19 mouse cellular contexts compared by ENCODE assay signal in genomic region chr13:46898837-46899236, GRCm38 (mm10). TPM values are rescaled to one million over a fixed set of nuclear protein-coding genes. Genes with fewer than 3 reads are reported as not detected.
DNase-seq lines count a peak whose midpoint lies in the region; ATAC-seq and TF ChIP-seq lines count a peak whose summit lies in the region.
"Had no signal": no experiment of that assay in that cellular context is flagged by ENCODE, and none has a peak within 500 bp of the region (broad histone marks: within the 10 kb centered on the region; RNA-seq: fewer than 3 reads in every experiment).

No protein-coding gene starts in this region.

- no peak overlapping the region for H3K9ac ChIP-seq in MEL (ENCODE audit: control insufficient read depth, low read depth, low read length, poor library complexity, severe bottlenecking)
- no peak overlapping the region for H3K9ac ChIP-seq in liver, embryonic 13.5 days
- H3K9ac ChIP-seq: forebrain, embryonic 13.5 days; hindbrain, embryonic 14.5 days; intestine, embryonic 15.5 days had no signal

- no peaks in the 10 kb centered on the region for H3K9me3 ChIP-seq in heart, embryonic 10.5 days
- H3K9me3 ChIP-seq in MEL (replicated peaks; ENCODE audit: insufficient read depth, low read length) = no peaks in the 10 kb centered on the region
- H3K9me3 ChIP-seq in liver, embryonic 13.5 days (replicated peaks) = no peaks in the 10 kb centered on the region
- H3K9me3 ChIP-seq: intestine, embryonic 15.5 days; limb, embryonic 10.5 days had no signal

- no peak for TF ChIP-seq CTCF in MEL (IDR thresholded peaks at IDR 0.05 in 2 of 3, conservative IDR thresholded peaks at IDR 0.05 in 1 of 3; ENCODE audit: control insufficient read depth in 1 of 3, insufficient read depth in 1 of 3, low read depth in 2 of 3, low read length in 3 of 3, poor library complexity in 1 of 3, severe bottlenecking in 1 of 3)

- TF ChIP-seq RAD21 in MEL (IDR thresholded peaks at IDR 0.05; ENCODE audit: low read depth, low read length) = no peak

- DNase-seq in heart, embryonic 10.5 days (ENCODE audit: low spot score) = no peak
- no peak for DNase-seq in heart, postnatal 14 days
- DNase-seq in kidney, adult 9 months = peak; percentile 57
- DNase-seq in kidney, adult 11 months = no peak
- peak; percentile 11 for DNase-seq in MEL (ENCODE audit: low read depth, low spot score)
- DNase-seq in liver, embryonic 13.5 days = no peak
- no peak for DNase-seq in left cerebral cortex, adult 18-20 months (ENCODE audit: low spot score in 2 of 2)
- DNase-seq: adrenal gland, postnatal 25 days; cerebellum, adult 18-20 months; layer of hippocampus, postnatal 36 days; lung, adult 2 months; lung, postnatal 36 days; thymus, postnatal 4 days had no signal

- intact Hi-C loops in heart, postnatal 14 days (cut with DNase I) = no loop called here

- 0 out of 2 replicates have a peak, but pooled peaks have one; percentile 34 for ATAC-seq in liver, embryonic 13.5 days (ENCODE audit: low read depth)
- ATAC-seq: forebrain, embryonic 13.5 days; intestine, embryonic 15.5 days; midbrain, embryonic 16.5 days had no signal

- H3K4me3 ChIP-seq in heart, embryonic 10.5 days = no peak overlapping the region
- no peak overlapping the region for H3K4me3 ChIP-seq in MEL (ENCODE audit: control insufficient read depth in 1 of 2, insufficient read depth in 1 of 2, low read depth in 2 of 2, low read length in 2 of 2)
- H3K4me3 ChIP-seq in liver, embryonic 13.5 days (replicated peaks) = no peak overlapping the region
- H3K4me3 ChIP-seq: embryonic facial prominence, embryonic 10.5 days; forebrain, embryonic 13.5 days; intestine, embryonic 15.5 days; limb, embryonic 10.5 days had no signal

- H3K79me2 ChIP-seq in MEL (ENCODE audit: control insufficient read depth, insufficient read depth, low read length, poor library complexity) = no peaks in the 10 kb centered on the region

- H3K4me2 ChIP-seq in liver, embryonic 13.5 days = peak overlapping the region; percentile 1; the same call in 1 of the 2 replicates
- H3K4me2 ChIP-seq: hindbrain, embryonic 14.5 days; intestine, embryonic 15.5 days had no signal

- H3K4me1 ChIP-seq in heart, embryonic 10.5 days = peaks cover 52% of the 10 kb centered on the region
- H3K4me1 ChIP-seq in MEL (ENCODE audit: control insufficient read depth in 1 of 2, insufficient read depth in 2 of 2, low read length in 2 of 2) = no peaks in the 10 kb centered on the region; a peak in 2 of 4 replicates
- H3K4me1 ChIP-seq in liver, embryonic 13.5 days (replicated peaks) = peaks cover 8% of the 10 kb centered on the region

- WGBS in heart, embryonic 10.5 days = 45% methylated on average over 2 of the region's 2 CpGs
- 27% methylated on average over 2 of the region's 2 CpGs for WGBS in liver, embryonic 13.5 days (ENCODE audit: insufficient replicate concordance)

- TF ChIP-seq POLR2A in MEL (IDR thresholded peaks at IDR 0.05; ENCODE audit: control insufficient read depth in 1 of 2, insufficient read depth in 1 of 2, low read depth in 1 of 2, low read length in 2 of 2, poor library complexity in 1 of 2) = no peak

- no peak for TF ChIP-seq EP300 in MEL (IDR thresholded peaks at IDR 0.05; ENCODE audit: low read depth in 1 of 2, low read length in 2 of 2)

- peak overlapping the region; percentile 85 for H3K27ac ChIP-seq in heart, embryonic 10.5 days
- no peak overlapping the region for H3K27ac ChIP-seq in MEL (ENCODE audit: control insufficient read depth, low read depth, low read length)
- no peak overlapping the region for H3K27ac ChIP-seq in liver, embryonic 13.5 days
- H3K27ac ChIP-seq: embryonic facial prominence, embryonic 10.5 days; forebrain, embryonic 13.5 days; hindbrain, embryonic 14.5 days; intestine, embryonic 15.5 days; limb, embryonic 10.5 days had no signal

- H3K36me3 ChIP-seq in heart, embryonic 10.5 days = peaks cover 21% of the 10 kb centered on the region; the same call in 1 of the 2 replicates
- H3K36me3 ChIP-seq in MEL (ENCODE audit: control insufficient read depth in 1 of 2, insufficient read depth in 2 of 2, low read length in 2 of 2) = peaks cover 0 to 3% of the 10 kb centered on the region in 2 experiments; a peak in 1 of 4 replicates
- H3K36me3 ChIP-seq in liver, embryonic 13.5 days = no peaks in the 10 kb centered on the region
- H3K36me3 ChIP-seq: intestine, embryonic 15.5 days had no signal

- H3K27me3 ChIP-seq in heart, embryonic 10.5 days (ENCODE audit: insufficient read depth, poor library complexity, severe bottlenecking) = no peaks in the 10 kb centered on the region
- H3K27me3 ChIP-seq in MEL (ENCODE audit: control insufficient read depth in 1 of 2, insufficient read depth in 2 of 2, low read length in 2 of 2) = no peaks in the 10 kb centered on the region; a peak in 1 of 4 replicates
- no peaks in the 10 kb centered on the region for H3K27me3 ChIP-seq in liver, embryonic 13.5 days
- H3K27me3 ChIP-seq: forebrain, embryonic 13.5 days; intestine, embryonic 15.5 days had no signal

TF ChIP-seq in MEL, 35 proteins besides CTCF, POLR2A, EP300 and RAD21:
- no peak for TF ChIP-seq CHD2 (IDR thresholded peaks at IDR 0.05; ENCODE audit: low read length)
- no peak for TF ChIP-seq ELF1 (IDR thresholded peaks at IDR 0.05; ENCODE audit: low read depth, low read length)
- no peak for TF ChIP-seq SMC3 (IDR thresholded peaks at IDR 0.05; ENCODE audit: low read depth, low read length)
- TF ChIP-seq MYC (IDR thresholded peaks at IDR 0.05; ENCODE audit: low read depth, low read length) = no peak
- no peak for TF ChIP-seq GABPA (IDR thresholded peaks at IDR 0.05; ENCODE audit: low read depth, low read length)
- TF ChIP-seq UBTF (IDR thresholded peaks at IDR 0.05; ENCODE audit: borderline replicate concordance, insufficient read depth, low read depth, low read length) = no peak
- TF ChIP-seq MAFK (IDR thresholded peaks at IDR 0.05; ENCODE audit: borderline replicate concordance, low read depth, low read length) = no peak
- no peak for TF ChIP-seq ZKSCAN1 (IDR thresholded peaks at IDR 0.05; ENCODE audit: low read depth, low read length)
- no peak for TF ChIP-seq NELFE (IDR thresholded peaks at IDR 0.05; ENCODE audit: low read depth, low read length)
- TF ChIP-seq ETS1 (IDR thresholded peaks at IDR 0.05; ENCODE audit: low read depth, low read length) = no peak
- TF ChIP-seq MAX (IDR thresholded peaks at IDR 0.05; ENCODE audit: low read length) = no peak
- TF ChIP-seq HCFC1 (IDR thresholded peaks at IDR 0.05; ENCODE audit: low read depth, low read length) = no peak
- TF ChIP-seq TBP (IDR thresholded peaks at IDR 0.05; ENCODE audit: low read depth, low read length) = no peak
- TF ChIP-seq RCOR1 (IDR thresholded peaks at IDR 0.05; ENCODE audit: low read depth, low read length) = no peak
- TF ChIP-seq TAL1 (IDR thresholded peaks at IDR 0.05; ENCODE audit: low read length) = no peak
- no peak for TF ChIP-seq USF2 (IDR thresholded peaks at IDR 0.05; ENCODE audit: borderline replicate concordance in 1 of 2, insufficient read depth in 1 of 2, low read depth in 1 of 2, low read length in 2 of 2)

RNA-seq across cellular contexts. Expression of gene Kif13a, which starts 30.8 kb away (rescaled TPM):
- polyA plus RNA-seq in heart, embryonic 10.5 days (2016; fragmentation: Nextera tagmentation; extraction: Ambion mirVana) = 29.1 and 46.4 TPM in 2 replicates
- total RNA-seq in heart, postnatal 14 days (2021) = 100 to 1,000 TPM in 1 of 2 experiments, 10 to 100 TPM in 1; 95.6 to 104 TPM
- 1.2 and 1.5 TPM in 2 replicates for total RNA-seq in MEL (2012; rRNA removed)
- polyA plus RNA-seq in MEL (2012; ENCODE audit: insufficient read depth in 1 of 2, insufficient read length in 2 of 2, low read depth in 1 of 2, low replicate concordance in 2 of 2, missing spikeins in 1 of 2) = 1 to 10 TPM in 1 of 2 experiments, not detected in 1; 1.7 TPM
- 2.3 and 2.5 TPM in 2 replicates for polyA plus RNA-seq in liver, embryonic 13.5 days (2015; fragmentation: Nextera tagmentation; extraction: Ambion mirVana)
- total RNA-seq in left cerebral cortex, adult 18-20 months (2021) = 10 to 100 TPM; 20.2 to 24.2 TPM

Comparison
In these comparisons a context has a peak if more than half of its experiments do, and no peak if none do; other contexts are left out.
1. DNase-seq: peak in kidney, adult 9 months (single experiment) and MEL (single experiment); none in heart, embryonic 10.5 days (single experiment), heart, postnatal 14 days (0 of 2), kidney, adult 11 months (single experiment), liver, embryonic 13.5 days (single experiment) and left cerebral cortex, adult 18-20 months (0 of 2).